Mouse (Mus musculus) liver (tissue): Measurements from ENCODE around the gene Atrip.
A peak's percentile ranks its signal among the peaks of the same experiment; 100 is the strongest.

Experiments
- DNase-seq: peaks from one replicate; pipeline ENCODE4 v3.0.0-alpha.2; 2020; ENCODE audit warnings: mixed read lengths

Atrip gene

DNA sequence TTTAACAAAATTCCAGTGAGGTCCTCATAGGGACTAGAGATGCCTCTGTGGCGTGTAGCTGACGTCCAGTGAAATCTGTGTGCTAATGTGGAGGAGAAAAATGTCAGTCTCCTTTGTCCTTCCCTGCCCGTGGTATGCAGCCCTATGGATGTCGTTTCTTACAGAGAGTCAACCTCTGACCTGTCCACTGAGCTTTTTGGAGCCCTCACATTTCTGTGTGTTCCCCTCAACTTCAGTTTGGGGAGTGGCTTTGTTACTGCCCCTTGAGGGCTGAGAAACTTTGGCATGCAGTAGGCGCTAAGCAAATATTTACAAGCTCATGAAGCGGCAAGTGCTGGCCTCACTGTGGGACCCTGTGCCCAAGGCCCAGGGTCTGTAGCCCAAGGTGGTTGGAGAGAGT, 23.4 kb upstream of the Atrip start:
- DNase-seq: no peak

DNA sequence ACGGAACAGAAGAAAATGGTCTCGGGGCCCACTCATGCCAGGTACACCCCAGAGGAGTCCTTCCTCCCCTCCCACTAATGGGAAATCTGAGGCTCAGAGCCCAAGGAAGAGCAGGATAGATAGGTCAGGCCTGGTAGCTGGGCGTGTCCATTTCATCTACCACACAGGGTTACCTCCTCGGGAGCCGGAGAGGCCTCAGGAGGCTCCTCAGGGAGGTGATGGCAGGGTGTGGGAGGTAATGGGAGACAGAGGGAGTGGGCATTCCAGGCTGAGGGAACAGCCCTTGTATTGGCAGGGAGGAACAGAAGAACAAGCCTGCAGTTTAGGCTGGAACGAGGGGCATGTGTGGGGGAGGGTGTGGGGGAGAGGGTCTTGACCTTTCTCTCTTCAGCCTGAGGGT, 22.9 kb upstream of the Atrip start:
- no peak for DNase-seq

DNA sequence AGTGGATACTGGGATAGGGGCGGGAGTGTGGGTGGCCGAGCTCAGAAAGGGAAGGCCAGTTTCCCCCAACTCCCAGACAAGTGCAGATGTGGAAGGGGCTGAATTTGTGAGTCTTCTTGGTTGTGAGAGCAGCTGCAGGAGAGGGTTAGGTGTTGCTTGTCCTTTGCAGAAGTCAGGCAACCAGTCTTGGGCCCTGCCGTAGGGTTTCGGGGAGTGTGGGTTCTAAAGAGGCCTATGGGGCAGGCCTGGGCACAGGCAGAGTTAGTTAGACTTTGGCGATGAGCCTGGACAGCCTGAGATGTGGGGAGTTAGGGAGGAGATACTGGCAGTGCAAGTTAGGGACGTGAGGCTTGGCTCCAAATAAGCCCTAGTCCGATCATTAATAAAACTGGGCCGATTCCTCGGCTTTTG, 22.3 kb upstream of the Atrip start:
- no peak for DNase-seq

DNA sequence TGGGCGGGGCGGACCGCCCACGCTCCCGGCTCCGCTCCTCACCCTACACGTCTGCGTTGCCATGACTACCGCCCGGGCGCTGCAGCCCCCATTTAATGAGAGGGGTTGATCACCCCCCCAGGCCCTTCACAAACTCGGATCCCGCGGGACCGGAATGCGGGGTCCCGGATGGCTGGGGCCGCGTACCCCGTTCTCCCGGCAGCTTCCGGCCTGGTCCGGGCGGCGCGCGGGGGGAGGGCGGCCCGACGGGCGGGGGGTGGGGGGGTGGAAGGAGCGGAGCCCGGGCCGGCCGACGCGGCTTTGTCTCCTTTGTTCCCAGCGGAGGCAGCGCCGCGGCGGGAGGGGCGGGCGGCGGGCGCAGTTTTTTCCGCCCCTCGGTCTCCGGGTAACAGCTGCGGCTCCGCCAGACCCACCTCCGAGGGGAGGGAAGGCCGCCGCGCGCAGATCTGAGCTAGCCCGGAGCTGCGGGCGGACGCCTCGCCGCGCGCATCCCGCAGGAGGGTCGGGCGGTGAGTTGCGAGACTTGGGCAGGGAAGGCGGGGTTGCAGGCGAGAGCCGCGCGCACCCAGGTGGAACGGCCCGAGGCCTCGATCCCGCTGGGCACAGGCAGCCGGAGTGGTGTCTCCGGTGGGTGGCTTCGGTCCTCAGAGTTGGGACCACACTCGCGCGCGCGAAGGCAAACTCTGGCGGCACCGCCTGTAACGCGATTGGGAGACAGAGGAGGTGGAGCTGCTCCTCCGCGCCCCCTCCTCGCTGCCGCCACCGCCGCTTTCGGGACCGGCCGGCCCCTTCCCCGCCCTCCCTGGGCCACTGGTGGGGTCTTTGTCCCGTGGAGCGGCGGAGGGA, 21.4 kb upstream of the Atrip start, which contains the start of gene Plxnb1:
TSS of gene Plxnb1 (plus strand) at position 253 of the 846 bp plus-strand sequence.
- peak; percentile 75 for DNase-seq

DNA sequence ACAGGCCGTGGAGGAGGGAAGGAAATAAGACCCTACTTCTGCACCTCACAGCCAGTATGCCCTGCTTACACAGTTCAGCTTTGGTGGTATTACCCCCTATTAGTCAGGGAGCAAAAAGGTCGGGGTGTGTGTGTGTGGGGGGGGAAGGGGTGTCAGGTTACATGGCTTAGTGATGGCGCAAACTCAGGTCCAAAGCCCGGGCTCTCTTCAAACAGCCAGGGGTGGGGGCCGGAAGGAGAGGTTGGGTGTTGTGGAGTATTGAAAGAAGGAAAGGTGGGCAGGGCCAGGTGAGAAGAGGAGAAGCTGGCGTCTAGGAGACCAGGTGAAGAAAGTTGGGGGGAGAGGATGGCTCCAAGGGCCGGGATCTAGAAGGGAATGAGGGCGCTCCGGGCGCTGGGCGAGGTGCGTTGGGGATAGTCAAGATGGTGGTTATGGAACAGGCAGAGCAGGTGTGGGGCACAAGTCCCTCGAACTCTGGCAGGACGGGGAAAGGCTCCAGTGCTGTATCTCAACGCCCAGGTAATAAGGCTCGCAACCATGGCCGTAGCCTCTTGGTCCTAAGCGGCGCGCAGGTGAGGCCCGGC, 20.7 kb upstream of the Atrip start:
- peak; percentile 64 for DNase-seq

DNA sequence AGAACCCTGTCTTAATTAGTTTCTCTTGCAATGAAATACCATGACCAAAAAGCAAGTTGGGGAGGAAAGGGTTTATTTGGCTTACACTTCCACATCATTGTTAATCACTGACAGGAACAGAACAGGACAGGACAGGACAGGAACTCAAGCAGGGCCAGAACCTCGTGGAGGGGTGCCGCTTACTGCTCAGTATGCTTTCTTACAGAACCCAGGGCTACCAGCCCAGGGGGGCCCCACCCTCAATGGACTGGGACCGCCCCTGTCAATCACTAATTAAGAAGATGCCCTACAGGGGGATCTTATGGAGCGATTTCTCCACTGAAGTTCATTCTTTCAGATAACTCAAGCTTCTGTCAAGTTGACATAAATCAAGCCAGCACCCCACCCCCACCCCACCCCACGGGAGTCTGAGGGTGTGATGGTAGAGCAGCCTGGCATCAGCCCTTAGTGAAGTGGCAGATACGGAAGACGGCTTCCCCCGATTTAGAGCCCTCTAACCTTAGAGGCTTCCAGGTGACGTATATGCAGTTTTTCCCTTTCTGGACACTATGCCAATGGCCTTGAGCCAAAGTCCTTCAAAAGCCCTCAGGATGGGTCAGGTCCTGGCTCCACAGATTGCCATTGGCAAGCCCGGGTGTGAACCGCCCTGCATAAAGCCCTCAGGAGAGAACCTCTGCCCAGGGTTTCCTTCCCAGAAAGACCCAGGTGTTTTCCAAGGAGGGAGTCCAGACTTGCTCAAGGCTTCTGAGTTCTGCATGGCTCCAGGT, 20.0 kb upstream of the Atrip start:
- DNase-seq: no peak

DNA sequence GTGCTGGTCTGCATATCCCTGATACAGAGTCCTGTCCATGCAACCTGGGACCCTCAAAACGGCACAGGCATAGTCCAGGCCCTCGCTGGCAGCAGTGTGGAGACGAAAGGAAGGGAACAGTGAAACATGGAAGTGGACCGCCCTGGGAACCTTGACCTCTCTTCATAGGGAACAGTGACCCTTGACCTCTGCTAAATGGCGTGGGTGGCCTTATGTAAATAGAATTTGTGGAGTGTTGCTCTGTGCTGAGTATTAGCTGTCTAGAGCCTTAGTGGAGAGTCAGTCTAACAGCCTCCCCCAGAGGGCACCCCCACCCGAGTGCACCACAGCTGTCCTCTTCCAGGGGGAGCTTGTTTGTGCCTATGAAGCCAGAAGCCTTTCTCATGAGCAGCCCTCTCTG, 18.9 kb upstream of the Atrip start:
- DNase-seq: peak; percentile 36

DNA sequence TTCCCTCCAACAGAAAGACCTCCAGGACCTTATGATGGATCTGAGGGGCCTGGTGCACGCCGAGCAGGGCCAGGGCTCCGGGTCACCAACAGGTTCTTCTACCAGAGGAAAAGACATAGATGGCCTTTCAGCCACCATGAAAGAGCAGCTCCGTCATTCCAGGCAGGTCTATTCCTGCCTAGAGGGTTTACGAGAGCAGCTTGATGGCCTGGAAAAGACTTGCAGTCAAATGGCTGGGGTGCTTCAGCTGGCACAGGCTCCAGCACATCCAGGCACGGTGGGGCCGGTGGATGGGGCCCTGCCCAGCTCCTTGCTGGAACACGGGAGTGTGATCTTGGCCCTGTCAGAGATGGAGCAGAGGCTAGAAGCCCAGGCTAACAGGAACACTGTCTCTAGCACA, 17.9 kb upstream of the Atrip start:
- DNase-seq: no peak

DNA sequence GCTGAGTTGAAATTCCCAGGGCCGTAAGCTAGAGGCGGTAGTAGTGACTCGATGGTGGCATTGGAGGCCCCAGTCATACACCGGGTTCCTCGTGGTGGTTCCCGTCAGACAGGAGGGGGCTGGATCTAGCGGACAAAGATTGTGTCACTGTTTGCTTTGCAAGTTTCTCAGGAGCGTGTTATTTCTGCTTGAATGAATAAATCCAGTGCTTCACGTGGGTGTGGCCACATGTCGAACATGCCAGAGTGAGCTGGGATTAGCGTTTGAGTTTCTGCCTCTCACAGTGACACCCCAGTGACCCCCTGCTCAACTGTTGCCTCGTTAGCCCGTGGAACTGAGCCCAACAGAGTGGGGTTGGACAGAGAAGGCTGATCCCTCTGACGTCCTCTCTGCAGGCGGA, 16.5 kb upstream of the Atrip start:
- no peak for DNase-seq

DNA sequence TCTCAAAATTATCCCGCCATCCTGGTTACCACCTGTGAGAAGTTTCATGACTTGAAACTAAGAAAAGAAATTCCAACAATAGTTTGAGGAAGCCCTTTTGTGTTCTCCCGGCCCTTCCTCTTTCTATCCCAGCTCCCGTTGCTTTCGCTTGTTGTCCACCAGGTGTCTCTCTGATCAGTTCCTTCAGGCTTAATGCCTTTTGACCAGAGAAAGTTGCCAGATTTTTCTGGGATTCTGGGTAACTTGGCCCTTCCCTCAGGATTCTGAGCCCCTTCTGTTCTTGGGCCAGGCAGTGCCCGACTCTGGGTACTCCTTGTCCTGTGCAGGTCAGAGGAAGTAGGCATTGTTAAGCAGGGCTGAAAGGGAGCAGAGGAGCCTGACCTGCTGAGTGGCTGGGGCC, 14.1 kb upstream of the Atrip start:
- DNase-seq: no peak

DNA sequence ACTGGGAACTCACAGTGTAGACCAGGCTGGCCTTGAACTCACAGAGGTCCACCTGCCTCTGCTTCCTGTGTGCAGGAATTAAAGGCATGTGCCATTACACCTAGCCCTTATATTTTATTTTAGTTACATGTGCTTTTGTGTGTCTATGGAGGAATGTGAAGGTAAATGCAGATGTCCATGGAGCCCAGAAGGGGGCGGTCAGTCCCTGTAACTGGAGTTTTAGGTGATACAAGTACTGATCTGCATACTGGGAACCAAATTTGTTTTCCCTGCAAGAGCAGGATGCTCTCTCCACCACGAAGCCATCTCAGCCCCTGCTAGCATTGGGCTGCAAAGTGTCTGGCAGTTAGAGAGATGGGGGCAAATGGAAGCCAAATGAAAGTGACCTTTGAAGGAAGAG, 11.0 kb upstream of the Atrip start:
- peak; percentile 47 for DNase-seq

DNA sequence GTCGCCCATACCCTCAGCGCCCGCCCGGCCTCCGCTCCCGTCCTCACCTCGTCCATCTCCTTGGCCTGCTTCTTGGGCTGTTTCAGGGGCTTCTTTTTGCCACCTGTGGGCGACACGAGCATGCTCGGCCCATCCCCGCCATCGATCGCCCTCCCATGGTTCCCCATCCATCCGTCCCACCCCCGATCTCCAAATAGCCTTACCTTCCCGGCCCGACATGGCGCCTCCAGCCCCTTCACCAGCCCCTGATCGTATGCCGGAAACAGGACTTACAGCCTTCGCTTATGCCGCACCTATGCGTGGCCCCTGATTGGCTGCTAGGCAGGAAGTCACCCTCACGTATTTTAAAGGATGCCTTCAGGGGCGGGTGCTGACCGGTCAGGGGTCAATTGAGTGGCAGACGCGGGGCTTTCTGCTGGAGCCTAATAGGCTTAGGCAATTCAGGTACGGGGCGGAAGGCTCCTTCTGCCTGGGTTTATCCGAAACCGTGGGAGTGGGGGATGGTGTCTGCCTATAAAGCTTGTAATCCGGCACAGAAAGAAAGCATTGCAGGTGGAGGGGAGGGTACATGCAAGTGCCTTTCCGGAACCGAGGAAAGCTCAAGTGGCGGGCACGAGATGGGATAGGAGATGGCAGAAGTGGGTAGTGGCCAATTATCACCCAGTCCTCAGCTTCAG, 8.3 kb upstream of the Atrip start, which contains the start of the genes Ccdc51 and Tma7:
TSS of gene Ccdc51 (plus strand) at position 370 of the 677 bp plus-strand sequence.
TSS of gene Tma7 (minus strand) at position 464 of the 677 bp plus-strand sequence.
- peak; percentile 91 for DNase-seq

DNA sequence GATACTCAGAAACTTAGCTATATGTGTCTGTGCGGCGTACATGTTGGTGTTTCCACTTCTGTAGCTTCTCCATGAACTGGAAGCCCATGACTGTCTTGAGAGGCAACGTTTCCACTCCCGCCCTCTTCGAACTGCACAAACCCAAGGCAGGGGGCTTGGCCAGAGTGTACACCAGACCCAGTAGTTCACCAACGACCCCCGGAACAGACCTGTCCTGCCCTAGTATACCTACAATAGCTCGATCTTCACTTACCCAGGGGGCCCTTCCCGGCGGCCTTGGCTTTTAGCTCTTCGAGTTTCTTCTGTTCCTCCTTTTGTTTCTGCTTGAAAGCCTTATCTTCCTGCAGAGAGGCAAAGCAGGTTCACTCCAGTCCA, 7.8 kb upstream of the Atrip start:
- no peak for DNase-seq

DNA sequence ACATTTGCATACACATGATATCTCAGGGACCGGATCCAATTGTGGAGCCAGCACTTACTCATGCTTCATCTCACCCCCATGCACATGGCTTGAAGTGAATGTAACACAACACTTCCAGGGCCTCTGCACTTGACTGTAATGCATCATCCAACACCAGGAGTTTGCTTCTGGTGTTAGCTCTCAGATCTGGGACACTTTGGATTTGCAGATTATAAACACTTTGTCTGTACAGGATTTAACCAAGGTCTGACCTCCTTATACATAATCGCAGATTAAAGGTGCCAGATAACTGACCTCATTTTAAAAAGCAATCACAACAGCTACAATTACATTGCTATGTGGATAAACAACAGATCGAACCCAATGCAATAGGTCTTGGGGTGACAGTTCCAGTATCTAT, 6.6 kb upstream of the Atrip start:
- DNase-seq: no peak

DNA sequence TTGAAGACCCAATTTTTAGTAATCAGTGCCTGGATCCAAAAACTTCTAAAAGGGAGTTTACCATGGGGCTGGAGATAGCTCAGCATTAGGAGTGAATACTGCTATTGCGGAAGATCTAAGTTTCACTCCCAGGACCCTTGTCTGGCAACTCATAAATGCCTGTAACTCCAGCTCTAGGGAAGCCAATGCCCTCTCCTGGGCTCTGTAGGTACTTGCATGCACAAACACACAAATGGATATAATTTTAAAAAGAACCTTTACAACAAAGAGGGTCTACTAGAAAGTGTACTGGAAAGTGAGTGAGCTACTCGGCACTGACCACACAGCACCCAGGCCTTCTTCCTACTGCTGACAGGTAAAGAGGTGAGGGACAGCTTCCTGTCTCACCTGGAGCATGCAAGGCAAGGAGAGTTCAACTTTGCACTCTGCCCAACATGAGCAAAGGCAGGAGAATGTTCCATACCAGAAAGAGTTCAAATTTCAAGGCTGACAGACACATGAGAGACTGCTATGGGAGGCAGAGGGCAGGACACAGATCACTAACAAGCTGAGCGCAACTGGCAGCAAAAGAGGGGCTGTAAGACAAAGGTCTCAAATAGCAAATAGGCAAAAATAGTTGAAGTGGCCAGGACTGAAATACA, 5.7 kb downstream of the Atrip start:
- DNase-seq: no peak

DNA sequence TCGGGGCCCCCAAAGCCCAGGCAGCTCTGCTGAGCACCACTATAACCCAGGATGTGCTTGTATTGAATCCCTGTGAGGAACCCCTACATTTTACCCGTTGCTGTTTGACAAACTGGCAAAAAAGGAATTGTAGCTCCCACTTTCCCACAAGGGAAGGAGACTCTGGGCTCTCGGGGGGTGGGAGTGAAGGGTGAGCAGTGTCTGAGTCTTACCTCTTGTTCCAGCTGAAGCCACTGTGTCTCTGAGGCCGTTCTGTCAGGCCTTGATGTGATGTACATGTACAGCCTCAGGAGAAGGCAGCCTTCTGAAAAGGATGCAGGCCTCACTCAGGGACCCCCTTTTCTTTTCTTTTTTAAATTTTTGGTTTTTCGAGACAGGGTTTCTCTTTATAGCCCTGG, 13.0 kb downstream of the Atrip start:
- no peak for DNase-seq

DNA sequence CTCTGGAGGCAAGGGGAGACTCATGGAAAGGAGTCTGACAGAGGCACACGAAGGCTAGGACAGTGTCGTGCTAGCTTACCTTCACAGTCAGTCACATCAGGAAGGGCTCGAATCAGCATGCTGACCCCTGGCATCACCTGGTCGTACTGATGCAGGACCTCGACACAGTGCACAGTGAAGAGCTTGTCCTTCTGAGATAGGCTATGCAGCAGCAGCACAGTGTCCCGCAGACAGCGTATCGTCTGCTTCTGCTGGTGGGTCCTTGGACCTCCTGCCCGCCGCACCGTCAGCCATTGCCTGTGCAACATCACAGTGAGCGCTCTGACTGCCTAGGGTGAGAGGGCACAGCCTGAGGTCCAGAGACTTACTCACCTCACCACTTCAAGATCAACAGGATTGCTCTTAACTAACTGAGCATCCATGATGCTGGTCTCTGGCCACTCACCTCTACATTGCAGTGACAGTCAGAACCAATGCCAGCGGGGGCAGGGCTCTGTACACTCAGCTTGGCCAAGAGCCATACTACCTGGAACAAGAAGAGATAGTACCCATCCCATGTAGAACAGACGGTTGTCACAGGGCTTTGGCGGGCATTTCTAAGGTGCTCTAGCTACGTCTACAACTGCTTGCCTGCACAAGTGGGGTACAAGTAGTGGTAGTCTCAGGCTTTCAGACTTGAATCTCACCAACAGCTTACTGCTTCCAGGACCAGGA, 13.6 kb downstream of the Atrip start:
- DNase-seq: no peak

DNA sequence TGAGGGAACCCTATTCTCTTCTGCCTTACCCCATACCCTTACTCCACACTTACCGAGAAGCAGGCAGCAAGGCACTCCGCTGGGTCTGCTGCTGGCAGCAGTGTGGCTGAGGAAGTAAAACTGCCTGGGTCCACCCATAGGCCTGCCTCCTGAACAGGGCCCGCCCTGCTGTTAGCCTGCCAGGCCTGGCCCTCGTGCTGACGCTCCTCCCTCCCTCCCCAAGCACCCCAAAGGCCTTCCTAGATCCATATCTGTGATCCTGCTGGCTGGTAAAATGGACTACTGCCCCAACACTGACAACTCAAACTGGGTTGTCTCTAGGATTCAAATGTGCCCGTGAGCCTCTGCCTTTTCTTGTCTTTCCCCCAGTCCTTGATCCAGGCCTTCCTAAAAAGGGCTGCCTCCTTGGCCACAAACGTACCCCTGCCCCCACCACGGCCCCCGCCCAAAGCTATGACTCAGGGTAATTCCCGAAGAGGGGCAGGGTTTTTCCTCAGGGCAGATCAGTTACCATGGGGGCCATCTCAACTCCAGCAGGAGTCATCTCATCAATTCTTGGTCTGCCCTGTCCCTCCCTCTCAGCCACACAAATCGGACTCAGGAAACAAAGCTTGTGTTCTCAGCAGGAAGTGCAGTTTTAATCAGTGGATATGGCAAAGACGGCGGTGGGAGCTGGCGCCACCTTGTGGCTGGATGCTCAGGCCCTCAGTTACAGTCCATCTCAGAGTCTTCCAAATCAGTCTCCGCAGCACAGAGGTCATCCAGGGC, 14.6 kb downstream of the Atrip start, which contains the start of gene Trex1:
TSS of gene Trex1 (minus strand) at position 599 of the 768 bp plus-strand sequence.
- peak; percentile 91 for DNase-seq

DNA sequence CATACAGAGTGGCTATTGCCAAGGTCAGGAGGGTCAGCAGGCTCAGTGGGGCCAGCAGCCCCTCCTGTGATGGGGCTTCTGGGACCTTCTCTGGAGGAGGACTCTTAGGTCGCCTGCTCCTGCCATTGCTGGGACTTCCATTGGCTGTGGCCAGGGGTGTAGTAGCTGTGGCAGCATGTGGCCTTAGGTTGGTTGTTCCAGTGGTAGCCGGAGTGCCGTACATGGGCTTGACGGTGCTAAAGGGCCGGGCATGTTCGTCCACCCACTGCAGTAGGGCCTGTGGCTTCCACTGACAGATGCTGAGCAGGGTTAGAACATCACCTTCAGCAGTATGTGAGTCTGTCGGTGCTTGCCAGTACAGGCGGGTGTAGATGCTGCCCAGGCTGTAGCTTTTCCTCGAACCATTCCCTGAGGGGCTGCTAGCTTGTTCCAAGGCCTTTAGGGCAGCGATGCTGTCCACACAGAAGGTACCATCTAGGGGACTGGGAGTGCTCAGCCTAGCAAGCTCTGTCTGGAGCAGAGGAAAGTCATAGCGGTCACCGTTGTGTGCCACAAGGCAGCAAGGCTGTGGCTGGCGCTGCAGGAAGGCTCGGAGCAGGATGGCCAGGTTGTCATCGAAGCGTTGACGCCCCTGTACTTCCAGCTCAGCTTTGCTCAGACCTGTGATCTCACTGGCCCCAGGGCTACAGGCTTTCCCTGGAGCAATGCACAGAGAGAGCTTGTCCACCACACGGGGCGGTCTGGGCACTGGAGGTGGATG, 15.7 kb downstream of the Atrip start:
- DNase-seq: no peak

DNA sequence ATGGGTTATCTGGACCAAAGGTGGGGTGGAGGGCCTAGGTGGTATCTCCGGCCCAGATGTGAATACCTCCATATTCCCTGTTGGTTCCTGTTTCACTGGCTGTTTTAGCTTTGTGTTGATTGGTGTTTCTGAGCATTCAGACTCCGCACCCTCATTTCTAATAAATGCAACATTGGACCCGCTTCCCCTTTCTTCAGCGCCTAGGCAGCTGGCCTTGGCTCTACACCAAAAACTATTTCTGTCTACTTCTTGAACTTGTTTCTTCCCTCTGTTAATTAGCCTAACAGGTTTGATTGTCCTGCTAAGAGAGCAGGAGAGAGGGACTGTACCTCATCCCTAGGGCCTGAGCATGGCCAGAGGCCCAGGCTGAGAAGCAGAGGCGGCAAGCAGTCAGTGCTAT, 16.4 kb downstream of the Atrip start:
- no peak for DNase-seq
